ENCODE assay signal across 8 mouse cellular contexts in genomic region chr2:32237571-32237970, GRCm38 (mm10). TPM values are rescaled to one million over a fixed set of nuclear protein-coding genes. Genes with fewer than 3 reads are reported as not detected.
A peak's percentile ranks its signal among the peaks of the same experiment; 100 is the strongest.
DNase-seq lines count a peak whose midpoint lies in the region; ATAC-seq and TF ChIP-seq lines count a peak whose summit lies in the region.

No protein-coding gene starts in this region.

- TF ChIP-seq EP300 in heart, postnatal 0 days (IDR thresholded peaks at IDR 0.05; ENCODE audit: low read depth), result no peak

- H3K36me3 ChIP-seq in heart, postnatal 0 days (replicated peaks; ENCODE audit: control insufficient read depth, insufficient read depth, low read length), result peaks cover 21% of the 10 kb centered on the region
- no peaks in the 10 kb centered on the region for H3K36me3 ChIP-seq in hindbrain, embryonic 11.5 days (ENCODE audit: control insufficient read depth, insufficient read depth, low read length)
- H3K36me3 ChIP-seq in midbrain, embryonic 10.5 days, result peaks cover 59% of the 10 kb centered on the region

- no peak for TF ChIP-seq CTCF in heart, postnatal 0 days (IDR thresholded peaks at IDR 0.05; ENCODE audit: low read depth)

- peak overlapping the region; percentile 68 for H3K4me3 ChIP-seq in heart, postnatal 0 days (ENCODE audit: low read depth, low read length)
- H3K4me3 ChIP-seq in hindbrain, embryonic 11.5 days (ENCODE audit: low read depth, low read length), result peak overlapping the region; percentile 68
- H3K4me3 ChIP-seq in midbrain, embryonic 10.5 days, result peak overlapping the region; percentile 70

- peaks cover 15% of the 10 kb centered on the region for H3K4me1 ChIP-seq in heart, postnatal 0 days (ENCODE audit: control insufficient read depth, insufficient read depth)
- no peaks in the 10 kb centered on the region for H3K4me1 ChIP-seq in hindbrain, embryonic 11.5 days (replicated peaks; ENCODE audit: control insufficient read depth, insufficient read depth, low read length)
- H3K4me1 ChIP-seq in midbrain, embryonic 10.5 days, result peaks cover 30% of the 10 kb centered on the region

- peak overlapping the region; percentile 94 for H3K4me2 ChIP-seq in heart, postnatal 0 days (ENCODE audit: low read depth, low read length)
- H3K4me2 ChIP-seq in hindbrain, embryonic 11.5 days (replicated peaks; ENCODE audit: low read depth, low read length), result peak overlapping the region; percentile 86

- H3K9me3 ChIP-seq in heart, postnatal 0 days (replicated peaks; ENCODE audit: control insufficient read depth, low read length), result no peaks in the 10 kb centered on the region
- no peaks in the 10 kb centered on the region for H3K9me3 ChIP-seq in hindbrain, embryonic 11.5 days (ENCODE audit: control insufficient read depth, low read length)
- no peaks in the 10 kb centered on the region for H3K9me3 ChIP-seq in midbrain, embryonic 10.5 days (replicated peaks)

- 33% methylated on average over 4 of the region's 4 CpGs for WGBS in heart, postnatal 0 days
- WGBS in hindbrain, embryonic 11.5 days, result 46% methylated on average over 4 of the region's 4 CpGs
- 54% methylated on average over 4 of the region's 4 CpGs for WGBS in midbrain, embryonic 10.5 days

- no peaks in the 10 kb centered on the region for H3K27me3 ChIP-seq in heart, postnatal 0 days (ENCODE audit: control insufficient read depth, insufficient read depth, low read length)
- no peaks in the 10 kb centered on the region for H3K27me3 ChIP-seq in hindbrain, embryonic 11.5 days (ENCODE audit: control insufficient read depth, insufficient read depth, low read length)
- no peaks in the 10 kb centered on the region for H3K27me3 ChIP-seq in midbrain, embryonic 10.5 days (ENCODE audit: low read depth, poor library complexity, severe bottlenecking)

- H3K27ac ChIP-seq in heart, postnatal 0 days (ENCODE audit: low read depth), result no peak overlapping the region
- no peak overlapping the region for H3K27ac ChIP-seq in hindbrain, embryonic 11.5 days (ENCODE audit: low read depth, low read length)
- H3K27ac ChIP-seq in midbrain, embryonic 10.5 days (replicated peaks), result peak overlapping the region; percentile 88; the same call in 1 of the 2 replicates

- DNase-seq in heart, postnatal 0 days (ENCODE audit: low spot score), result no peak
- DNase-seq in heart, adult 9 months (ENCODE audit: low spot score in 2 of 2), result no peak
- DNase-seq in MN1 (ENCODE audit: low spot score), result peak; percentile 35
- no peak for DNase-seq in hindbrain, embryonic 11.5 days (ENCODE audit: low spot score)
- no peak for DNase-seq in midbrain, embryonic 10.5 days (ENCODE audit: low spot score)
- DNase-seq in thymus, postnatal 25 days, result no peak
- no peak for DNase-seq in ovary, postnatal 10 days (ENCODE audit: low spot score)
- no peak for DNase-seq in adrenal gland, postnatal 36 days

- H3K9ac ChIP-seq in heart, postnatal 0 days (replicated peaks; ENCODE audit: low read depth, low read length), result peak overlapping the region; percentile 67; the same call in 1 of the 2 replicates
- peak overlapping the region; percentile 73 for H3K9ac ChIP-seq in hindbrain, embryonic 11.5 days (ENCODE audit: low read depth, low read length)

- ATAC-seq in heart, postnatal 0 days (ENCODE audit: insufficient read depth, low read depth), result no peak
- no peak for ATAC-seq in hindbrain, embryonic 11.5 days (ENCODE audit: low FRiP score)

RNA-seq across cellular contexts. Expression of gene Pomt1, which starts 1.2 kb away (rescaled TPM):
- 19.8 and 21.4 TPM in 2 replicates for total RNA-seq in heart, postnatal 0 days (2014; rRNA removed; ENCODE audit: low replicate concordance)
- 6.7 and 7.4 TPM in 2 replicates for polyA plus RNA-seq in heart, postnatal 0 days (2015; fragmentation: Nextera tagmentation; extraction: Ambion mirVana)
- 23.8 and 26.8 TPM in 2 replicates for polyA plus RNA-seq in hindbrain, embryonic 11.5 days (2014; fragmentation: Nextera tagmentation; extraction: Ambion mirVana)
- 27.4 and 30.3 TPM in 2 replicates for polyA plus RNA-seq in midbrain, embryonic 10.5 days (2016; fragmentation: Nextera tagmentation; extraction: Ambion mirVana)
- total RNA-seq in adrenal gland, postnatal 36 days (2021), result 10 to 100 TPM; 32.2 to 37.5 TPM

RNA-seq across cellular contexts. Expression of gene Uck1, which starts 22.4 kb away (rescaled TPM):
- 47.2 and 55.1 TPM in 2 replicates for total RNA-seq in heart, postnatal 0 days (2014; rRNA removed; ENCODE audit: low replicate concordance)
- polyA plus RNA-seq in heart, postnatal 0 days (2015; fragmentation: Nextera tagmentation; extraction: Ambion mirVana), result 30.0 and 32.1 TPM in 2 replicates
- polyA plus RNA-seq in hindbrain, embryonic 11.5 days (2014; fragmentation: Nextera tagmentation; extraction: Ambion mirVana), result 56.0 and 64.1 TPM in 2 replicates
- polyA plus RNA-seq in midbrain, embryonic 10.5 days (2016; fragmentation: Nextera tagmentation; extraction: Ambion mirVana), result 91.4 and 91.7 TPM in 2 replicates
- 100 to 1,000 TPM; 118 to 120 TPM for total RNA-seq in adrenal gland, postnatal 36 days (2021)

RNA-seq across cellular contexts. Expression of gene Golga2, which starts 49.6 kb away (rescaled TPM):
- 46.7 and 56.4 TPM in 2 replicates for total RNA-seq in heart, postnatal 0 days (2014; rRNA removed; ENCODE audit: low replicate concordance)
- polyA plus RNA-seq in heart, postnatal 0 days (2015; fragmentation: Nextera tagmentation; extraction: Ambion mirVana), result 20.8 and 23.4 TPM in 2 replicates
- polyA plus RNA-seq in hindbrain, embryonic 11.5 days (2014; fragmentation: Nextera tagmentation; extraction: Ambion mirVana), result 14.6 and 17.7 TPM in 2 replicates
- 16.7 and 21.1 TPM in 2 replicates for polyA plus RNA-seq in midbrain, embryonic 10.5 days (2016; fragmentation: Nextera tagmentation; extraction: Ambion mirVana)
- 10 to 100 TPM; 73.0 to 74.2 TPM for total RNA-seq in adrenal gland, postnatal 36 days (2021)

RNA-seq across cellular contexts. Expression of gene Swi5, which starts 50.3 kb away (rescaled TPM):
- 248 and 262 TPM in 2 replicates for total RNA-seq in heart, postnatal 0 days (2014; rRNA removed; ENCODE audit: low replicate concordance)
- 330 and 353 TPM in 2 replicates for polyA plus RNA-seq in heart, postnatal 0 days (2015; fragmentation: Nextera tagmentation; extraction: Ambion mirVana)
- polyA plus RNA-seq in hindbrain, embryonic 11.5 days (2014; fragmentation: Nextera tagmentation; extraction: Ambion mirVana), result 185 and 378 TPM in 2 replicates
- polyA plus RNA-seq in midbrain, embryonic 10.5 days (2016; fragmentation: Nextera tagmentation; extraction: Ambion mirVana), result 536 and 538 TPM in 2 replicates
- 100 to 1,000 TPM; 289 to 304 TPM for total RNA-seq in adrenal gland, postnatal 36 days (2021)
